Mouse (Mus musculus) megakaryocyte, adult 5-6 weeks (primary cell): Measurements from ENCODE around the gene Ctxn1. TPM values are rescaled to one million over a fixed set of nuclear protein-coding genes. Genes with fewer than 3 reads are reported as not detected.

Experiments used
- ATAC-seq: 2 replicates; pipeline ENCODE4 v1.8.0; 2016; ENCODE audit warnings: mild to moderate bottlenecking, inconsistent platforms; ENCODE audit not compliant: poor library complexity, severe bottlenecking
- total RNA-seq, 2 experiments: library from RNA; stranded (forward) in 1 of 2; stranded (reverse) in 1 of 2; fragments of 153-499, 151-499 nt in 1 of 2; fragments of 221-1000, 200-1000 nt in 1 of 2; gene quantifications; 2 replicates each; pipeline versions ENCODE4 v1.2.3 to v1.2.4; 2015 to 2017

The Ctxn1 gene
- total RNA-seq, 2 experiments from 2014 or later = 0.15 to 1.9 TPM

GRCm38 (mm10) chr8:4252116-4252760, 6.8 kb downstream of the Ctxn1 start:
- no peak for ATAC-seq

- ATAC-seq = peak; percentile 73
Measured at GRCm38 (mm10) chr8:4250306-4250970, 8.6 kb downstream of the Ctxn1 start.

GRCm38 (mm10) chr8:4249213-4249612, 9.9 kb downstream of the Ctxn1 start:
- ATAC-seq = no peak

- ATAC-seq = no peak
Measured at GRCm38 (mm10) chr8:4247951-4248540, 11.0 kb downstream of the Ctxn1 start, which contains the start of gene Tgfbr3l. Gene Tgfbr3l, plus strand, starts transcription at chr8:4248214.

GRCm38 (mm10) chr8:4247241-4247640, 11.8 kb downstream of the Ctxn1 start:
- no peak for ATAC-seq

GRCm38 (mm10) chr8:4245737-4246136, 13.3 kb downstream of the Ctxn1 start:
- ATAC-seq = no peak

- ATAC-seq = no peak
Measured at GRCm38 (mm10) chr8:4245061-4245460, 14.0 kb downstream of the Ctxn1 start.

GRCm38 (mm10) chr8:4239193-4239890, 19.7 kb downstream of the Ctxn1 start:
- peak; percentile 26 for ATAC-seq

GRCm38 (mm10) chr8:4238434-4239192, 20.5 kb downstream of the Ctxn1 start, which contains the start of the genes Map2k7 and Gm49320:
Gene Map2k7, plus strand, starts transcription at chr8:4238740.
Gene Gm49320, plus strand, starts transcription at chr8:4238865.
- ATAC-seq = peak; percentile 89

- no peak for ATAC-seq
Measured at GRCm38 (mm10) chr8:4237814-4238433, 21.1 kb downstream of the Ctxn1 start.

GRCm38 (mm10) chr8:4230612-4231351, 28.3 kb downstream of the Ctxn1 start:
- ATAC-seq = no peak

- no peak for ATAC-seq
Measured at GRCm38 (mm10) chr8:4229784-4230183, 29.3 kb downstream of the Ctxn1 start.

- no peak for ATAC-seq
Measured at GRCm38 (mm10) chr8:4227919-4228318, 31.2 kb downstream of the Ctxn1 start.

- no peak for ATAC-seq
Measured at GRCm38 (mm10) chr8:4226739-4227347, 32.2 kb downstream of the Ctxn1 start, which contains the start of gene Lrrc8e. Gene Lrrc8e, plus strand, starts transcription at chr8:4226827.

- no peak for ATAC-seq
Measured at GRCm38 (mm10) chr8:4226323-4226722, 32.8 kb downstream of the Ctxn1 start.

GRCm38 (mm10) chr8:4222059-4222458, 37.0 kb downstream of the Ctxn1 start:
- no peak for ATAC-seq

GRCm38 (mm10) chr8:4219617-4220016, 39.5 kb downstream of the Ctxn1 start:
- no peak for ATAC-seq

- no peak for ATAC-seq
Measured at GRCm38 (mm10) chr8:4216791-4217621, 42.1 kb downstream of the Ctxn1 start, which contains the start of gene Prr36. Gene Prr36, minus strand, starts transcription at chr8:4217459.
